ENCODE assay signal across 33 mouse cellular contexts in genomic region chr8:124878141-124878540, GRCm38 (mm10).
"Had no signal": no experiment of that assay in that cellular context is flagged by ENCODE, and none has a peak within 500 bp of the region (broad histone marks: within the 10 kb centered on the region; RNA-seq: fewer than 3 reads in every experiment).

No protein-coding gene starts in this region.

- H3K27ac ChIP-seq: heart, embryonic 15.5 days; hindbrain, embryonic 10.5 days; hindbrain, embryonic 12.5 days; hindbrain, embryonic 13.5 days; hindbrain, embryonic 14.5 days; hindbrain, embryonic 15.5 days; intestine, embryonic 15.5 days; kidney, embryonic 15.5 days; kidney, postnatal 0 days; layer of hippocampus, adult 2 months; left cerebral cortex, adult 2 months had no signal

- H3K27me3 ChIP-seq: heart, embryonic 12.5 days; heart, embryonic 13.5 days; heart, embryonic 15.5 days; hindbrain, embryonic 12.5 days; hindbrain, embryonic 13.5 days; hindbrain, embryonic 15.5 days; intestine, embryonic 15.5 days; kidney, embryonic 15.5 days had no signal

- H3K4me1 ChIP-seq: hindbrain, embryonic 10.5 days; hindbrain, embryonic 12.5 days; hindbrain, embryonic 13.5 days; hindbrain, embryonic 15.5 days; intestine, embryonic 15.5 days; kidney, embryonic 15.5 days had no signal

- H3K4me3 ChIP-seq: heart, embryonic 12.5 days; heart, embryonic 13.5 days; heart, embryonic 15.5 days; hindbrain, embryonic 10.5 days; hindbrain, embryonic 12.5 days; hindbrain, embryonic 13.5 days; hindbrain, embryonic 15.5 days; intestine, embryonic 15.5 days; kidney, embryonic 15.5 days; layer of hippocampus, adult 2 months; left cerebral cortex, adult 2 months had no signal

- DNase-seq: heart, postnatal 10 days; heart, postnatal 14 days; heart, postnatal 36 days; heart, postnatal 4 days; kidney, adult 11 months; kidney, adult 18-20 months; kidney, adult 2 months; kidney, adult 8-10 months; kidney, adult 9 months; kidney, postnatal 10 days; kidney, postnatal 14 days; kidney, postnatal 25 days; kidney, postnatal 36 days; kidney, postnatal 4 days; layer of hippocampus, adult 9-11 months; layer of hippocampus, postnatal 36 days had no signal

- H3K9me3 ChIP-seq: heart, embryonic 12.5 days; heart, embryonic 13.5 days; heart, embryonic 15.5 days; hindbrain, embryonic 10.5 days; hindbrain, embryonic 12.5 days; hindbrain, embryonic 13.5 days; hindbrain, embryonic 15.5 days; intestine, embryonic 15.5 days; kidney, embryonic 15.5 days had no signal

- H3K4me2 ChIP-seq: heart, embryonic 12.5 days; heart, embryonic 13.5 days; heart, embryonic 15.5 days; hindbrain, embryonic 12.5 days; hindbrain, embryonic 13.5 days; hindbrain, embryonic 14.5 days; hindbrain, embryonic 15.5 days; intestine, embryonic 15.5 days; kidney, embryonic 15.5 days had no signal

- ATAC-seq: hindbrain, embryonic 16.5 days; inflammation-experienced regulatory T-cells, adult 6 months; intestine, embryonic 15.5 days; intestine, embryonic 16.5 days; intestine, postnatal 0 days had no signal

- H3K9ac ChIP-seq: heart, embryonic 12.5 days; heart, embryonic 15.5 days; hindbrain, embryonic 12.5 days; hindbrain, embryonic 13.5 days; hindbrain, embryonic 14.5 days; hindbrain, embryonic 15.5 days; intestine, embryonic 15.5 days; kidney, embryonic 15.5 days had no signal
